Mouse (Mus musculus) right cerebral cortex, postnatal 36 days (tissue): ENCODE measurements around the gene Efna4.
A peak's percentile ranks its signal among the peaks of the same experiment; 100 is the strongest.

Experiments
- DNase-seq, 2 experiments: peaks; one replicate each; pipeline ENCODE4 v3.0.0; 2022; ENCODE audit warnings: low spot score in 2 of 2, mixed read lengths in 1 of 2

Gene Efna4

DNA sequence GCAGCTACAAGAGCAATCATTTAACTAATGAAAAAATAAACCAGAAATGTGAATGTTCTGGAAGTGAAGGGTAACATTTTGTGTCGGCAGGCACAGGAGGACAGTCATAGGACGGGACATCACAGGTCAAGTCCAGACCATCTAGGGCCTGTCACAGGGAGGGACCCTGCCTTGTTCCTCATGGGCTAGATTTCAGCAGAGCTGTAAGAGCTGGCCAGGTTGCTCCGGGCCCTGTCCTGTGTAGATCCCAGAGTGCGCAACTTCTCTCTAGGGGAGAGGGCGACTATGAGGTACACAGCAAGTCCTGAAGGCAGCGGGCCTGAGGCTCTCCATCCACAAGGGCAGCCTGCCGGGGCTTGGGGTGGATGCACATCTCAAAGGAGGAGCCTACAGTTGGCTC lies 23.8 kb upstream of the Efna4 start, which contains the start of gene Dcst2:
Gene Dcst2, plus strand, starts transcription at position 301 of the 400 bp plus-strand sequence.
- DNase-seq = no peak

- no peak for DNase-seq
These were observed 22.4 kb upstream of the Efna4 start for GRCm38 (mm10) chr3:89360237-89360636.

- no peak for DNase-seq
These were observed 21.8 kb upstream of the Efna4 start for GRCm38 (mm10) chr3:89359630-89360029.

DNA sequence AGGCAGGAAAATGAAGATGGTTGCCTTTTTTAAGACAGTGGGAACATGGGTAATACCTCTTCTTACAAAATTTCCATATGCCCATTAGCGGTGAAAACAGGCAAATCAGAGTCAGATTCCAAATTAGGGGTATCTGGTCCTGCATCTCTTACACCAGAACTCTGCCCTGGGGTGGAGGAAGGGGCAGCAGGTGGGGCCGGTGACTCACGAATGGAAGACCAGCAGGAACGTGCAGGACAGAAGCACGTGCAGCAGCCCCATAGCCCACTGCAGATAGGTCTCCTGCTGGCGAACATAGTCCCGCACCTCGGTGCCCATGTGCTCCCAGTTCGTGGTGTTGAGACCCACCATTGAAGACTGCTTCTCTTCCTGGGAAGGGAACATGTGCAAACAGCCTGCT lies 18.2 kb upstream of the Efna4 start:
- DNase-seq = no peak

DNA sequence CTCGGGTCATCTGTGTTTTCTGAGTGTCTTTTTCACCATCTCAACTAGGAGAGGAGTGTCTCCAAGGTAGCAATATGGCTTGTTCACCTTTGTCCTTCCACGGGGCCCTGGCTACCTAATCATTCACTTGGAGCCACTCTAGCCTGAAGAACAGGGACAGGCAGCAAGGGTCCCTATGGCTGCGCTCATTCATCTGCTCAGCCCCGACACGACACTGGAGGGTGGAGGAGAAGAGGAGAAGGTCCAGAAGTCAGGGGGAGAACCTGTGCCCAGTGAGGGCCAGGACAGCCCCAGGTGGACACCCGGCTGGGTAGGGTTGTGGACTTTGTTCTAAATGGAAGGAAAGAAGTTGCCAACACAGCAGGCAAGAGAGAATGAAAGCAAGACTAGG lies 17.7 kb upstream of the Efna4 start:
- DNase-seq = no peak

GRCm38 (mm10) chr3:89354816-89355511 lies 17.1 kb upstream of the Efna4 start:
- DNase-seq = peak; percentile 78 to 82

- no peak for DNase-seq
These were observed 13.4 kb upstream of the Efna4 start for GRCm38 (mm10) chr3:89351271-89351670.

DNA sequence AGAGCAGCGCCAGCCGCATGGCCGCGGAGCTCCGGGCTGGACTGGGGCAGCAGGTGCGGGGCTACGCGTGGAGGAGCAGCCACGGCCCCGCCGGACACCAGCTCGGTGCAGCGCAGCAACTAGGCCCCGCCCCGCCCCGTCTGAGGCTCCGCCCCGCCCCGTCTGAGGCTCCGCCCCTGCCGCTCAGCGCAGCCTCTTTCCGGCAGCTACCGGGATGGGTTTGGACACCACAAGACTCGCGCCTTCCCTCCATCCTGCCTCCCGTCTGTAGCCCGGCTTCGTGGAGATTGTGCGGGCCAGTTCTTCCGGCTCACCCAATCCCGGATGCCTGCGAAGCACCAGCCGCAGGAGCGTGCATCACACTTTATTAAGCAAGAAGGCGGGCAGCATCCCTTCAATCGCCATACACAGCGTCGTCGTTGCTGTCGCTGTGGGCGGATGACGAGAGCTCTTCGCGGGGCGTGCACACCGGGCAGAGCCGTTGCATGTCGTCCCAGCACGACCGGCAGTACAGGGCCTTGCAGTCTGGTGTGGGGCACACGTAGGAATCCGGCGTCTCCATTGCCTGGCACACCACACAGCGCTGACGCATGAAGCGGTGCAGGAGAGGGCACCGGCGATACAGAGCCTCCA lies 12.2 kb upstream of the Efna4 start, which contains the start of gene Adam15:
Gene Adam15, minus strand, starts transcription at position 128 of the 633 bp plus-strand sequence.
- DNase-seq = peak; percentile 84 to 85

- DNase-seq = no peak
These were observed 11.4 kb upstream of the Efna4 start for GRCm38 (mm10) chr3:89348911-89349868.

DNA sequence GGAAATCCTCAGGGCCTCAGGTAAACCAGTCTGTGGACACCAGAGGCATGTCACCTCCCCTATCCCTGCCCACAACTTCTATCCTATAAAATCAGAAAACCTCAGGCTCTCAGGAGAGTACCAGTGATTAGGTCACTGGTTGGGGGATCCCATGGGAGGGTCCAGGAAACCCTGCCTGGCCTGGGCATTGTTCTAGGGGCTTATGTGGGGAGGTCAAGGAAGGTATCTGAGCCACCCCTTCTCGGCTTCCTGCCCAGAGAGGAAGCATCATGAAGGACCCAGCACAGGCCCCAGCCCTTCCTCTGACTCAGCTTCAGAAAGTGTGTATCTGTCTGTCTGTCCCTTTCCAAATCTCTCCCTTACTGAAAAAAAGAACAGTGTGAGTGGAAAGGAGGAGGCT lies 10.1 kb upstream of the Efna4 start:
- no peak for DNase-seq

GRCm38 (mm10) chr3:89346815-89347540 lies 9.2 kb upstream of the Efna4 start:
- no peak for DNase-seq

GRCm38 (mm10) chr3:89343279-89343678 lies 5.5 kb upstream of the Efna4 start:
- no peak for DNase-seq

DNA sequence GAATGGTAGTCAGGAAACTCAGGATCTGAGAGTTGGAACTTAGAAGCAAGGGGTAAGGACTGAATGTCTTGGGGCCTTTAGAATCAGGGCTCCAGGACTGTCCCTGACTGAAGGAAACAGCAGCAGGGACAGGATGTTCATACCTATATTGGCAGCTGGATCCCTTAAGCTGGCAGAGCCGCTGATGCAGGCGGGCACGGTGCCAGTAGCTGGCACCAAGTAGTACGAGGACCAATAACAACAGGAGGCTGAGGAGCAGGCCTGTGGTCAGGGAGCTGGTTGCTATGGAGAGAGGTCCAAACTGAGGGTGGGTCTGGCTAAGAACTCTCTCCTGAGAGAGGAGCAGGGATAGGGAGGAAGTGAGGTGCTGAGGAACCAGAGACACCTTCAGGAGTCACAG lies 4.0 kb upstream of the Efna4 start:
- DNase-seq = no peak

DNA sequence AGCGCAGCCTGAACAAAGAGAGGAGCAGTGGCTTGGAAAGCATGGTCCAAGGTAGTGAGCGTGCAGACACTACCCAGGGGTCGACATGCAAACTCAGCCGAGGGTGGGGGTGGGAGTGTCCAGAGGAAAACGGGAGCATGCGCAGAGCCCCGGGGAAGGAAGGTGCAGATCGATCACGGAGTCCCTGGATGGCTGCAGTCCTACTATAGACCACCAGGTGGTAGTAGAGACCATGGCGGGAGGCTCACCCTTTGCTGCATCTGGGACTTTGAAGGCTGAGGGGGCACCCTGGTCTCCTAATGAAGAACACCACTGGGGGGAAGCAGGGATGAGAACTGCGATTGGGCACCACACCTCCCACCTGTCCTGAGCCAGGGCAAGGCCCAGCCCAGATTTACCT lies 2.6 kb upstream of the Efna4 start:
- no peak for DNase-seq

DNA sequence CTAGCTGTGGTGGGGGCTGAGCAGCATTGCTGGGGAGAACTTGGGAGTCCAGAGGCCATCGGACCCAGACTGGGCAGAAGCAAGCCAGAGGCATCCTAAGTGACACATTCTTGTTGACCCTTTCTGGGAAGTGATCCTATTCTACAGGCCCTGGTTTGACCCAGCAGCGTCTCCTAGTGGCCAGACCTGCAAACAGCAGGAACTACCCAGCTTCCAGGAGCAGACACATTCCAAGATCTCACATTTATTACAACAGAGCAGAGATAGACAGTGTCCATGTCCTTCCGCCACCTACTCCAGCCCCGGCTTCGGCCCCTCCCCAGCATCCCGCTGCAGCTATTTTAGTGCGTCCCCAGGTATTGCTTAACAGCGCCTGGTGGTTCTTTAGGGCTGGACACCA lies 1.6 kb upstream of the Efna4 start:
- DNase-seq = no peak

DNA sequence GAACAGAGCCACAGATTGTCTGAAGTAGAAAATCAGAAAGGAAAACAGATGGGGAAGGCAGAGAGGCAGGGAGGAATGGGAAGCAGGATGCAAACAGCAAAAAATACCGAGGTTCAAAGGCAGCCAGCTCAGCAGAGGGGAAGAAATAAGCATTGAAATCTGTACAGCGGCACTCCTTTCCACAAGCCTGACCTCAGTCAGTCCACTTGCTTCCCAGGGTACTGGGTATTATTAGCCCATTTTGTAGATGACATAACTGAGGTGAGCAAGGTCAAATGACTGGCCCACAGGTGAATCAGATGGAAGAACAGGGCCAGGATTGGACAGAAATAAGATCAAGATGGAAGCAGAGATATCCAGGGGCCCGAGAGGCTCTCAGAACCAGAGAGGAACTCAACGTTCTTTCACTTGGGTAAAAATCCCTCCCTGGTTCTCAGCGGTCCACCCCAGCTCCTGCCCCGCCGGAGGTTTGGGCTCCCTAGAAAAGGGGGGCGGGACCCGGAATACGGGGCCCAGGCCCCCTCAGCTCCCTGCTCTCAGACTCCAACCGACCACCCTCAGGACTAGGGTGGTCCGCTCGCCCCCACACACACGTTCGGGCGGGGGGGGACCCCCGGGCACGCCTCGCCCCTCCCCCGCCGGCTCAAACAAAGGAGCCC lies 637 bp downstream of the Efna4 start:
- no peak for DNase-seq

DNA sequence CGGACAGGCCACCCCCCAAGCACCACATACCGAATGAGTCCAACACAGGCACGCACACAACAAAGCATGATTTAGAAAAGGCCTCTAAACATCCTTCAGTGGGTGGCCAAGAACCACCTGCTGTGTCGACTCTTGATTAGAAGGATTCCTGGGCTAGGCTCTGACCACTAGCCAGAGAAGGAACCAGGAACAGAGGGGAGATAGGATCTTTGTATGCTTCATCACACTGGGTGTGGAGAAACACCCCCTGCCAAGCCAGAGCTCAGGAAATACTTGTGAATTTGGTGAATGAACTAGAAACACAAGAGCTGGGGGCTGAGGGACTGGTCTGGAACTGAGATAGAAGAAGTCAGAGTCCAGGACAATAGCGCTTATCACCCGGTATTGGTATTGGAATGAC lies 1.3 kb downstream of the Efna4 start:
- DNase-seq = no peak

DNA sequence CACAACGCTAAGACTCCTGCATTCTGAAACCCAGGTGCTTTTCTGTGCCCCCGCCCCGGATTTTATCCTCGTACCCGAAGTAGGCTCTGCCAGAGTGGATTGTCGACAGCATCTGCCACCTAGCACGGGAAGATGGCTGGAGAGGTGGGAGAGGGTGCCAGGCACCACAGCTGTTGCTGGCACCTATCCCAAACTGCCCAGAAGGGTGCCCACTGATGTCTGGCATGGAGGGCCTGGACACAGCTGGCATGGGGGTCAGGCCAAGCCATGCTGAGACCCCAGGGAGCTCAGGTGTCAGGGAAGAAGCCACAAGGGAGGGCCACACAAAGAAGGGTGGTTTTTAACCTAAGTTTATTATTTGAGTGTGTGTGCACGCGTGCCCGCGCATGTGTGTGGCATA lies 4.8 kb downstream of the Efna4 start:
- DNase-seq = no peak

DNA sequence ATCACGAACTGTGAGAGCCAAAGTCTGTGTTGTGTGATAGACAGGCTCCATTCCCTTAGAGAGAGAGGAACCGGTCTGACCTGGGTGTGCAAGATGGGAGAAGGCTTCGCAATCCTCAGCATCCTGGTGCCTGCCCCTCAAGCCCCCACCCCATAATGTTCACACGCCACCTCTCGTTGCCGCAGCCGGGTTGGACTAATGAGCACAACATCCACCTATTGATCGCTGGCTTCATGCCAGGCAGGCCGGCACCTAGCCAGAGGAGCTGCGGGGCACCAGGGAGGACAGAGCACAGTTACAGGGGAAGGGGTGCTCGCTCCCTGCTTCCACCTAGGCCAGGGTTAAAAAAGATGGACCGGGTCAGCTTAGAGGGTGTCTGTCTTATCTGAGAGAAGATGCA lies 5.4 kb downstream of the Efna4 start:
- no peak for DNase-seq

DNA sequence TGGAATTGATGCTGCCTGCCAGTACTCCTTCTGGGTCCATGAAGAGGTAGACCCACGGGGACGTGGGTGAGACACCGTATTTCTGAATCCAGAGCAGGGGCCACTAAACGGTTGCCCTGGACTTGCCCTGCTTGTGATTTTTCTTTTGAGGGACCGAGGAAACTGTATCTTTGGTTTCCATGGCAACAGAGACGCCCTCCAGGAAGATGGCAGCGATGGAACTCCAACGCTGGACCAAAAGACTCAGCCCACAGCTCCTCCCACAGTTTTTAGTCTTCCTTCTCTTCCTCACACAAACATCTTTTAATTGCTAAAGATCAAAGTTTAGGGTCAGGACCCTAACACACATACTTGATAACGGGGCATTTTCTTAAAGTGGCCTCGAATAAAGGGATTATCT lies 5.8 kb downstream of the Efna4 start:
- DNase-seq = no peak

GRCm38 (mm10) chr3:89331561-89331960 lies 6.3 kb downstream of the Efna4 start:
- no peak for DNase-seq
